Mouse (Mus musculus): Measurements from ENCODE around the gene Gm14137. TPM values are rescaled to one million over a fixed set of nuclear protein-coding genes. Genes with fewer than 3 reads are reported as not detected.

The Gm14137 gene
- polyA plus RNA-seq, 1 experiment from 2014 or later, result 0.41 TPM

- Histone ChIP-seq H3K4me3 (ENCODE audit: low read depth, low read length) (no peak overlapping the region), H3K9ac (replicated peaks; ENCODE audit: low read length) (no peak overlapping the region), H3K27me3 (ENCODE audit: control insufficient read depth, insufficient read depth, low read length) (no peaks in the 10 kb centered on the region), H3K4me2 (ENCODE audit: low read depth, low read length) (no peak overlapping the region), H3K4me1 (ENCODE audit: control insufficient read depth, insufficient read depth, low read length) (no peaks in the 10 kb centered on the region; the same call in 1 of the 2 replicates), H3K36me3 (replicated peaks; ENCODE audit: control insufficient read depth, insufficient read depth, low read depth, low read length) (no peaks in the 10 kb centered on the region), H3K9me3 (replicated peaks; ENCODE audit: control insufficient read depth, low read length) (no peaks in the 10 kb centered on the region), H3K27ac (replicated peaks; ENCODE audit: low read depth, low read length) (peak overlapping the region; percentile 7; the same call in 1 of the 2 replicates)
- ATAC-seq (replicated peaks; ENCODE audit: insufficient number of reproducible peaks, low FRiP score, low TSS enrichment, low read depth) (peak; percentile 66), DNase-seq (ENCODE audit: low spot score) (peak; percentile 63)
- WGBS, result 14% methylated on average over 4 of the region's 4 CpGs
Measured at GRCm38 (mm10) chr2:119196316-119197108, 22.2 kb downstream of the Gm14137 start.

GRCm38 (mm10) chr2:119197493-119197892 is 23.2 kb downstream of the Gm14137 start:
- 84% methylated on average over 1 of the region's 1 CpGs for WGBS
- Histone ChIP-seq H3K4me2 (ENCODE audit: low read depth, low read length) (no peak overlapping the region), H3K9ac (replicated peaks; ENCODE audit: low read length) (no peak overlapping the region), H3K36me3 (replicated peaks; ENCODE audit: control insufficient read depth, insufficient read depth, low read depth, low read length) (no peaks in the 10 kb centered on the region), H3K27me3 (ENCODE audit: control insufficient read depth, insufficient read depth, low read length) (no peaks in the 10 kb centered on the region), H3K4me3 (ENCODE audit: low read depth, low read length) (no peak overlapping the region), H3K9me3 (replicated peaks; ENCODE audit: control insufficient read depth, low read length) (no peaks in the 10 kb centered on the region), H3K4me1 (ENCODE audit: control insufficient read depth, insufficient read depth, low read length) (no peaks in the 10 kb centered on the region; the same call in 1 of the 2 replicates), H3K27ac (replicated peaks; ENCODE audit: low read depth, low read length) (no peak overlapping the region)
- ATAC-seq (replicated peaks; ENCODE audit: insufficient number of reproducible peaks, low FRiP score, low TSS enrichment, low read depth), result no peak
- DNase-seq (ENCODE audit: low spot score), result no peak

GRCm38 (mm10) chr2:119198049-119198448 is 23.7 kb downstream of the Gm14137 start:
- H3K9me3 ChIP-seq (replicated peaks; ENCODE audit: control insufficient read depth, low read length), result no peaks in the 10 kb centered on the region
- H3K4me3 ChIP-seq (ENCODE audit: low read depth, low read length), result no peak overlapping the region
- ATAC-seq (replicated peaks; ENCODE audit: insufficient number of reproducible peaks, low FRiP score, low TSS enrichment, low read depth) (no peak), DNase-seq (ENCODE audit: low spot score) (no peak)
- WGBS, result 23% methylated on average over 1 of the region's 1 CpGs
- no peaks in the 10 kb centered on the region for H3K27me3 ChIP-seq (ENCODE audit: control insufficient read depth, insufficient read depth, low read length)
- H3K4me1 ChIP-seq (ENCODE audit: control insufficient read depth, insufficient read depth, low read length), result no peaks in the 10 kb centered on the region; the same call in 1 of the 2 replicates
- H3K9ac ChIP-seq (replicated peaks; ENCODE audit: low read length), result no peak overlapping the region
- no peak overlapping the region for H3K4me2 ChIP-seq (ENCODE audit: low read depth, low read length)
- H3K27ac ChIP-seq (replicated peaks; ENCODE audit: low read depth, low read length), result no peak overlapping the region
- no peaks in the 10 kb centered on the region for H3K36me3 ChIP-seq (replicated peaks; ENCODE audit: control insufficient read depth, insufficient read depth, low read depth, low read length)

- no peaks in the 10 kb centered on the region for H3K9me3 ChIP-seq (replicated peaks; ENCODE audit: control insufficient read depth, low read length)
- no peaks in the 10 kb centered on the region for H3K27me3 ChIP-seq (ENCODE audit: control insufficient read depth, insufficient read depth, low read length)
- no peak overlapping the region for H3K9ac ChIP-seq (replicated peaks; ENCODE audit: low read length)
- WGBS, result 59% methylated on average over 3 of the region's 3 CpGs
- DNase-seq (ENCODE audit: low spot score), result no peak
- no peak overlapping the region for H3K4me2 ChIP-seq (ENCODE audit: low read depth, low read length)
- no peak for ATAC-seq (replicated peaks; ENCODE audit: insufficient number of reproducible peaks, low FRiP score, low TSS enrichment, low read depth)
- H3K4me1 ChIP-seq (ENCODE audit: control insufficient read depth, insufficient read depth, low read length), result no peaks in the 10 kb centered on the region; the same call in 1 of the 2 replicates
- no peaks in the 10 kb centered on the region for H3K36me3 ChIP-seq (replicated peaks; ENCODE audit: control insufficient read depth, insufficient read depth, low read depth, low read length)
- H3K4me3 ChIP-seq (ENCODE audit: low read depth, low read length), result no peak overlapping the region
- no peak overlapping the region for H3K27ac ChIP-seq (replicated peaks; ENCODE audit: low read depth, low read length)
Measured at GRCm38 (mm10) chr2:119198934-119199333, 24.6 kb downstream of the Gm14137 start.

- WGBS, result 82% methylated on average over 5 of the region's 5 CpGs
- no peak overlapping the region for H3K4me3 ChIP-seq (ENCODE audit: low read depth, low read length)
- no peak for ATAC-seq (replicated peaks; ENCODE audit: insufficient number of reproducible peaks, low FRiP score, low TSS enrichment, low read depth)
- H3K9me3 ChIP-seq (replicated peaks; ENCODE audit: control insufficient read depth, low read length), result no peaks in the 10 kb centered on the region
- DNase-seq (ENCODE audit: low spot score), result peak; percentile 32
- no peaks in the 10 kb centered on the region for H3K36me3 ChIP-seq (replicated peaks; ENCODE audit: control insufficient read depth, insufficient read depth, low read depth, low read length)
- no peaks in the 10 kb centered on the region for H3K27me3 ChIP-seq (ENCODE audit: control insufficient read depth, insufficient read depth, low read length)
- no peak overlapping the region for H3K4me2 ChIP-seq (ENCODE audit: low read depth, low read length)
- no peak overlapping the region for H3K9ac ChIP-seq (replicated peaks; ENCODE audit: low read length)
- no peaks in the 10 kb centered on the region for H3K4me1 ChIP-seq (ENCODE audit: control insufficient read depth, insufficient read depth, low read length)
- no peak overlapping the region for H3K27ac ChIP-seq (replicated peaks; ENCODE audit: low read depth, low read length)
Measured at GRCm38 (mm10) chr2:119202914-119203453, 28.7 kb downstream of the Gm14137 start.

GRCm38 (mm10) chr2:119203871-119204460 is 29.7 kb downstream of the Gm14137 start:
- no peaks in the 10 kb centered on the region for H3K27me3 ChIP-seq (ENCODE audit: control insufficient read depth, insufficient read depth, low read length)
- no peak overlapping the region for H3K4me3 ChIP-seq (ENCODE audit: low read depth, low read length)
- ATAC-seq (replicated peaks; ENCODE audit: insufficient number of reproducible peaks, low FRiP score, low TSS enrichment, low read depth), result no peak
- H3K36me3 ChIP-seq (replicated peaks; ENCODE audit: control insufficient read depth, insufficient read depth, low read depth, low read length), result no peaks in the 10 kb centered on the region
- no peak overlapping the region for H3K27ac ChIP-seq (replicated peaks; ENCODE audit: low read depth, low read length)
- H3K4me2 ChIP-seq (ENCODE audit: low read depth, low read length), result no peak overlapping the region
- no peaks in the 10 kb centered on the region for H3K4me1 ChIP-seq (ENCODE audit: control insufficient read depth, insufficient read depth, low read length)
- no peak for DNase-seq (ENCODE audit: low spot score)
- WGBS, result 82% methylated on average over 4 of the region's 4 CpGs
- no peaks in the 10 kb centered on the region for H3K9me3 ChIP-seq (replicated peaks; ENCODE audit: control insufficient read depth, low read length)
- H3K9ac ChIP-seq (replicated peaks; ENCODE audit: low read length), result no peak overlapping the region

GRCm38 (mm10) chr2:119207961-119208343 is 33.6 kb downstream of the Gm14137 start:
- ATAC-seq (replicated peaks; ENCODE audit: insufficient number of reproducible peaks, low FRiP score, low TSS enrichment, low read depth), result no peak; the same call in 1 of the 2 replicates
- H3K9me3 ChIP-seq (replicated peaks; ENCODE audit: control insufficient read depth, low read length), result no peaks in the 10 kb centered on the region
- WGBS, result 23% methylated on average over 6 of the region's 6 CpGs
- H3K36me3 ChIP-seq (replicated peaks; ENCODE audit: control insufficient read depth, insufficient read depth, low read depth, low read length), result no peaks in the 10 kb centered on the region
- 0 out of 2 replicates have a peak, but pooled peaks cover 3% of the 10 kb centered on the region for H3K4me1 ChIP-seq (ENCODE audit: control insufficient read depth, insufficient read depth, low read length)
- no peaks in the 10 kb centered on the region for H3K27me3 ChIP-seq (ENCODE audit: control insufficient read depth, insufficient read depth, low read length)
- peak overlapping the region; percentile 32 for H3K4me2 ChIP-seq (ENCODE audit: low read depth, low read length)
- peak overlapping the region; percentile 64; the same call in 1 of the 2 replicates for H3K27ac ChIP-seq (replicated peaks; ENCODE audit: low read depth, low read length)
- H3K9ac ChIP-seq (replicated peaks; ENCODE audit: low read length), result peak overlapping the region; percentile 67
- DNase-seq (ENCODE audit: low spot score), result no peak
- H3K4me3 ChIP-seq (ENCODE audit: low read depth, low read length), result peak overlapping the region; percentile 73
